Mouse (Mus musculus) inflammation-experienced regulatory T-cells, adult 6 months (primary cell): ENCODE results near the gene Igf1r. TPM values are rescaled to one million over a fixed set of nuclear protein-coding genes. Genes with fewer than 3 reads are reported as not detected.

Source experiments
- ATAC-seq: one replicate; pipeline ENCODE4 v1.8.0; 2017
- polyA plus RNA-seq, 3 experiments: library from polyadenylated mRNA; unstranded; fragments of 100-300 nt; shearing (Covaris generic); gene quantifications; one replicate each; pipeline ENCODE4 v1.2.1; 2017

Igf1r gene
- polyA plus RNA-seq, 3 experiments from 2014 or later, result 2.5 to 33.9 (median 25.9) TPM

- ATAC-seq, result no peak
Observed at GRCm38 (mm10) chr7:68236817-68237216, 284.2 kb downstream of the Igf1r start.

- no peak for ATAC-seq
Observed at GRCm38 (mm10) chr7:68239220-68239827, 286.7 kb downstream of the Igf1r start.

DNA sequence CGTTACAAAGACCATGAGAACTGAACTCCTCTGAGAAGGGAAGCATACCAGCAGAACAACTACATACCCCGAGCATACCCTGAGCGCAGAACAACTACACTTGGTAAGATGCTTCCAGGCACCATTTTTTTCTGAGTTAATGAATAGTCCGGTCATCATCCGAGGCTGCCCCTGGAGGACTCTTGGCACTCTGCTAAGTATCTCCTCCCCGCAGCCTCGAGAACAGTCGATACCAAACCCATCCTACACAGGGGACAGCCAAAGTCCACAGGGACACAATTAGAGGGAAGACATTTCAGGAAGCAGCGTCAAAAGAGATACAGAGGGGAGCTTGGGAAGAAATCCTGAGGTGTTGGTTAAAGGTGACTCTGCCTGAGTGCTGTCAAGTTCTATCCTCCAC is 288.6 kb downstream of the Igf1r start:
- ATAC-seq, result no peak

GRCm38 (mm10) chr7:68245681-68246080 is 293.1 kb downstream of the Igf1r start:
- ATAC-seq, result no peak

DNA sequence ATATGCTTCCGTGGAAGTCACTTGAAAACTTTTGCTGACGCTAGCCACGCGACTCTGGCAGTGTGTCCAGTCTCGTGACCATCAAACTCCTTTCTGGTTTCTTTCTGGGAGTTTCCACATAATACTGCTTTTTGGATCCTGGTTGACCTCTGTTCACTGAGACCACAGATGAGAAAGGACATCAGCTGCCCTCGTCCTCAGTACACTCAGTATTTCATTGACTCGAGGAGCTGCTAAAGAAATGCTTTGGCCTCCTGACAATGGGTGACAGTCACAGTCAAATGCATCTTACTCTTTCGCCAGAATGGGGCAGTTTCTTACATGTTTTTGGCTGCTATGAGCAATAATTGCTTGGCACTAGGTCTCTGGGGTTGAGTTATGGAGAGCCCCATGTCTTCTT is 293.6 kb downstream of the Igf1r start:
- no peak for ATAC-seq

DNA sequence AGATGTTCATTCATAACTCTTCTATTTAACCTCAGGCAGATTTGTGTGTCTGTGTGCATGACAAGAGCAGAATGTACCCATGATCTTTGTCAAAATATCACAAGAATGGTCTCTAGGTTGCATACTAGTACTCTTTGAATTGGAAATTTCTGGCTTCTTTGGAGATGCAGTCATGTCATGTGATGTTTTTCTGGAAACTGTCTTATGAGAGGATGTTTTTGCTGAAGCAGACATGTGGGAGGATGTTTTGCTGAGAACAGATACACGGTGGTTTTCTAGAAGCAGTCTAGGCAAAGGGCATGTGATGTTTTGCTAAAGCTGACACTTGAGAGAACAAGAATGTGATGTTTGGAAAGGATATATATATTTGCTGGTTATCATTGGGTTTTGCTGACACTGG is 297.8 kb downstream of the Igf1r start:
- ATAC-seq, result peak; percentile 92

- peak; percentile 8 for ATAC-seq
Observed at GRCm38 (mm10) chr7:68250902-68251301, 298.3 kb downstream of the Igf1r start.

- peak; percentile 54 for ATAC-seq
Observed at GRCm38 (mm10) chr7:68257767-68258166, 305.1 kb downstream of the Igf1r start.

DNA sequence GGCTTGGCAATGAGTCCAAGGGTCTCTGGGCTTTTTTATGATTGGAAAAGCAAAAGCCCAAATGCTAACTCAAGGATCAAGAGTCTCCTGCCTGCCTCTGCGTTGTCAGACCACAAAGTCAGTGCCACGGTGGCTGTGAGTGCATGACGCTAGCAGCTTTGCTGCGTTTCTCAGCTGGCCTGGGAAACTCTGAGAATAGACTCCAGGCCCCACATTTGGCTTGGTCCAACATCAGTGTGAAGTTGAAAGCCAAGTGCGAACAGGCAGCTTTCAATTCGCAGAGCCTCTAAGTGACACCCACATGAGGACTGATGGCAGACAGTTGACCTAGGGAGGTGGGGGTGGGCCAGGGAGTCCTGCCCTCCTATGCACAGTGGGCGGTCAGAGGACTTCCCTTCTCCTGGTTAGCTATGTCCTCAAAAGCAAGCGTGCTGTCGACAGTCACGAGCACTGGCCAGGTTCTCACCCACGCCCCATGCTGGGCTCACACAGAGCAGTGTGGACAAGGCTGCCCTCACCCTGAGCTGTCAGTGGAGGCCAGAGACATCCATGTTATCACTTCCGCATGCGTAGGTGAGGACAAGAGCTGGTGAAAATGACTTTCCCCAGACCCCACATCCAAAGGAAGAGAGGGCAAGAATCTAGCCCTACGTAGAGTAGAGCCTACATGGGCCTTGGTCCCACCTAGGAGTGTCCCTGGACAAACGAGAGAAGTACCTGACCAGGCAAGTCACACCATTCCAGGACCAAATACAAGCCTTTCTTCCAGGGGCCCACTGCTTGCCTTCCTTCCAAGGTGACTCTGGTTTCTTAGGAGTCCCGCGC is 305.9 kb downstream of the Igf1r start:
- ATAC-seq, result peak; percentile 16

- no peak for ATAC-seq
Observed at GRCm38 (mm10) chr7:68259523-68260081, 307.0 kb downstream of the Igf1r start.

- ATAC-seq, result no peak
Observed at GRCm38 (mm10) chr7:68262612-68263200, 310.1 kb downstream of the Igf1r start.

DNA sequence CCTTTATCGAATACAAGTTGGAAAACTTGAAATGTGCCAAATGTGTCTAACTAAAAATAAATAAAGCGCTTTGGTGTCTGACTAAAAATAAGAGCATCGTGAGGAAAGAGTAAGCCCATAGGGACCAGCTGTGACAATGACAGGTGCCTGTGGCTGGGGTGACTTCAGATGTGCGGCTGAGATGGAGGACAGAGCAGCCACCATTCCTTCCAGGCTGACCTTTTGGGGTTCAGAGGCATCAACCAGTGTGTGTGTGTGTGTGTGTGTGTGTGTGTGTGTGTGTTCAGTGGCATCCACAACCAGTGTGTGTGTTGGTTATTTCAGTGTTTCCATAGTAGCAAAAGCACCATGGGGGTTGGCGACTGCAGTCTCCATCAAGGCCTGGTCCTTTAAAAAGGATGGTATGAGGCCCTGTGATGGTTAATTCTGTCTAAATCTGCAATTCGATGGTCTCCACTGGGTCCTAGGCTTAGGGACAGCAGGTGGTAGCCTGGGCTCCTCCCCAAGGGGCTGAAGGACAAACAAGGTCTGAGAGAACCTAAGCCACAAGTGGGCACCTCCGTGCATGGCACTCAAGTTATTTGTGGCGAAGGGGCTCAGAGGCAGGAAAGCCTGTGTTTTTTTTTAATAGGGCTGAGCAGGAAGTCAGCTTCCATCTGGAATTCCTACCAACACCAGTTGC is 310.9 kb downstream of the Igf1r start:
- peak; percentile 6 for ATAC-seq

- ATAC-seq, result peak; percentile 16
Observed at GRCm38 (mm10) chr7:68264028-68264453, 311.4 kb downstream of the Igf1r start, which contains the start of gene Pgpep1l. TSS of gene Pgpep1l (minus strand) at chr7:68264233.

GRCm38 (mm10) chr7:68264531-68264930 is 311.9 kb downstream of the Igf1r start:
- peak; percentile 85 for ATAC-seq

DNA sequence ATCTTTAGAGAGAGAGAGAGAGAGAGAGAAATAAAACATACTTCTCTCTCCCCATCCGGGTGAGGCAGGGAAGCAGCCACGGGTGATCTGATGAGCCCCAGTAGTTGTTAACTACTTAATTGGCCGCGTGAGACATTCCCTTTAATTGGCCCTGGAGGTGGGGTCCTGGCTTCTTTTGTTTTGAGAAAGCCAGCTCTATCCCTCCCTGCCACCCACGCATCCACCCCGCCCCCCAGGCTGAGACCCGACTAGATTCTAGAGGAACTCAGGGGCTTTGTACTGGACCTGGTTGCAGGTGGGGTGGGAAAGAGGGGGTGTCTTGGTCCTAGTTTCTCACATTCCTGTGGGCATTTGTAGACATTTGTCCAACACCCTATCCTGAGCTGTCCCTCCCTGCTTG is 312.8 kb downstream of the Igf1r start:
- no peak for ATAC-seq

DNA sequence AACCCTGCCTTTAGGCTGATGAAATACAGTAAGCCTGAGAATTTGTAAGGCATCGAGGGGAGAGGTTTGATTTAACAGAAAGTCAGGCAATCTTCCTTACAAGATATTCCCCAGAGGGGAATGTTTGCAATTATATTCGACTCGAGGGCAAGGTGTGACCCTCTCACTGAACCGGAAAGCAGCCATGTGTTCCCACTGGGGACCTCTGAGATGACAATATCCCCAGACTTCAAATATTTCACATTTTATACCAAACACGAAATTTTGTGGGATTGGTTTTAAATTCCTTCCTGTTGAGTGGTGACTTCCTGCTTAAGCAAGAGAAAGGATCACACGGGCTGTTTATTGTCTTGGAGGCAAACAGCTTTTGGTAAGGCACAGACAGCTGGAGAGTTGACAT is 314.1 kb downstream of the Igf1r start:
- ATAC-seq, result no peak

DNA sequence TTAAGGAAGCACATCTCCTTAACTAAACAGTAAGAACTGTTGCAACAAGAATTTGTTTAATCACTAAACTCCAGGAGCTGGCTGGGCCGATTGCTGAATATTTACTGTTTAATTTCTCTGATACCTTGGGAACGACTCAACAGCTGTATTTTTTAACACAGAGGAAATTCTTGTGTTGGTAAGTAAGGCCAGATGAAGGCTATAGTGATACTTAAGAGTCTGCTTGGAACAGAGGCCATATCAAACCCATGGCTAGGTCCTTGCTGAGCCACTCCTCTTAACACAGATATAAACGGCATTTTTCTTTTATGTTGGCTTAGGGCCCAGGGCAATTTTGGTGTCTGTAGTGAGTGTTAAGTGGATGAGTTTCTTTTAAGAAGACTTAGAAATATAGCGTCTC is 317.9 kb downstream of the Igf1r start:
- no peak for ATAC-seq

DNA sequence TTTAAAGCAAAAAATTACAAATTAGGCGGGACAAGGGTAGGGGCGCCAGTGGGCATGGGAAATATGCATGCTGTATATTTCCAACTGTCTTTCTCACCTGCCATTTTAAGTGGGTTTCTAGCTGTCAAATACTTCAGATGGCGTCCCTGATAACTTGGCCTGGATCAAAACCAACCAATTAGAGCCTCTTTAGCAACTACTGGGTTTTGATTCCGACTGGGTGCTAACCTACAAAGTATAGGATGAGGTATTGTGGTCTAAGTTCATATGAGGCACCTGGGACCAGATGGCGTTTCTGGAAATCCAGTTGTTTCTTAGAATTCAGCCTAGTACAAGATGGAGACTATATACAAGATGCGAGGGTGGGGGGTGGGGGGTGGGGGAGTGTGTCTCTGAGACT is 319.2 kb downstream of the Igf1r start:
- no peak for ATAC-seq

DNA sequence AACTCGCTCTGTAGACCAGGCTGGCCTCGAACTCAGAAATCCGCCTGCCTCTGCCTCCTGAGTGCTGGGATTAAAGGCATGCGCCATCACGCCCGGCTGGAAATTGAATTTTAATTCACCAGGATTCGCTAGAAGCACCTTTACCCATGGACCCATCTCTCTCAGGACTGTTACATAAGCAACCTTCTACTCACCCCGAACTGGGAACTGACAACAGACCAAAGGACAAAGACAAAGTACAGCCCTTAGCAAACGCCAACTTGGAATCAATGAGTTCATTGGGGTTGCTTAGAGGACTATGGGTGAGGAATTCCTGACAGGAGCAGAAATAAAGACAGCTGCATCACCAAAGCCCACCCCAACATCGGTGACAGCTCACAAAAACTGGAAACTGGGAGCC is 320.0 kb downstream of the Igf1r start:
- ATAC-seq, result no peak

- ATAC-seq, result no peak
Observed at GRCm38 (mm10) chr7:68273515-68273914, 320.9 kb downstream of the Igf1r start, which contains the start of gene Fam169b. TSS of gene Fam169b (plus strand) at chr7:68273839.

- no peak for ATAC-seq
Observed at GRCm38 (mm10) chr7:68274218-68274617, 321.6 kb downstream of the Igf1r start.

- ATAC-seq, result peak; percentile 6
Observed at GRCm38 (mm10) chr7:68274951-68275350, 322.3 kb downstream of the Igf1r start.

DNA sequence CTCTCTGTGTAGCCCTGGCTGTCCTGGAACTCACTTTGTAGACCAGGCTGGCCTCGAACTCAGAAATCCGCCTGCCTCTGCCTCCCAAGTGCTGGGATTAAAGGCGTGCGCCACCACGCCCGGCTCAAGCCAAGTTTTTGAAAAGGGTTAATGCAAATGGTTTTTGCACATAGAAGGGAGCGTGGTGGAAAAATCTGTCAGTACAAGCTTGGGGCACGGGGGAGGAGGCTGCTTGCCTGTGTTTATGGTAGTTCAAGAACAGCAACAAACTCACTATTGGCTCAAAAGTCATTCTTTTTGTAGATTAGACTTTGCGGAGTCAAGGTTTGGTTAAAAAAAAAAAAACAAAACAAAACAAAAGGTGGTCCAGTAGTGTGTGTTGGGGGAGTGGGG is 322.8 kb downstream of the Igf1r start:
- ATAC-seq, result peak; percentile 35
